8 mouse cellular contexts compared by ENCODE assay signal in genomic region chr10:4266931-4267310, GRCm38 (mm10). TPM values are rescaled to one million over a fixed set of nuclear protein-coding genes. Genes with fewer than 3 reads are reported as not detected.
A peak's percentile ranks its signal among the peaks of the same experiment; 100 is the strongest.
DNase-seq lines count a peak whose midpoint lies in the region; ATAC-seq lines count a peak whose summit lies in the region.

No protein-coding gene starts in this region.

- no peak overlapping the region for H3K27ac ChIP-seq in embryonic facial prominence, embryonic 13.5 days
- H3K27ac ChIP-seq in hindbrain, embryonic 10.5 days: peak overlapping the region; percentile 94
- no peak overlapping the region for H3K27ac ChIP-seq in limb, embryonic 12.5 days
- H3K27ac ChIP-seq in neural tube, embryonic 12.5 days: peak overlapping the region; percentile 59

- peak overlapping the region; percentile 97 for H3K4me2 ChIP-seq in embryonic facial prominence, embryonic 13.5 days
- peak overlapping the region; percentile 95 for H3K4me2 ChIP-seq in limb, embryonic 12.5 days
- H3K4me2 ChIP-seq in neural tube, embryonic 12.5 days (replicated peaks): peak overlapping the region; percentile 83

- no peaks in the 10 kb centered on the region for H3K9me3 ChIP-seq in embryonic facial prominence, embryonic 13.5 days
- no peaks in the 10 kb centered on the region for H3K9me3 ChIP-seq in hindbrain, embryonic 10.5 days
- no peaks in the 10 kb centered on the region for H3K9me3 ChIP-seq in limb, embryonic 12.5 days
- H3K9me3 ChIP-seq in neural tube, embryonic 12.5 days: no peaks in the 10 kb centered on the region

- ATAC-seq in embryonic facial prominence, embryonic 13.5 days (ENCODE audit: insufficient number of reproducible peaks, insufficient read depth, low FRiP score, low TSS enrichment, low read depth): no peak
- ATAC-seq in limb, embryonic 12.5 days (ENCODE audit: insufficient number of reproducible peaks, insufficient read depth, low FRiP score, low TSS enrichment, low read depth): peak; percentile 57; the same call in 1 of the 2 replicates
- ATAC-seq in neural tube, embryonic 12.5 days (ENCODE audit: low FRiP score, low read depth): peak; percentile 54

- H3K36me3 ChIP-seq in embryonic facial prominence, embryonic 13.5 days: no peaks in the 10 kb centered on the region
- no peaks in the 10 kb centered on the region for H3K36me3 ChIP-seq in hindbrain, embryonic 10.5 days
- no peaks in the 10 kb centered on the region for H3K36me3 ChIP-seq in limb, embryonic 12.5 days
- H3K36me3 ChIP-seq in neural tube, embryonic 12.5 days: no peaks in the 10 kb centered on the region

- peak overlapping the region; percentile 65 for H3K4me3 ChIP-seq in embryonic facial prominence, embryonic 13.5 days
- H3K4me3 ChIP-seq in hindbrain, embryonic 10.5 days: peak overlapping the region; percentile 85
- H3K4me3 ChIP-seq in limb, embryonic 12.5 days (replicated peaks): peak overlapping the region; percentile 70
- H3K4me3 ChIP-seq in neural tube, embryonic 12.5 days: peak overlapping the region; percentile 83

- H3K27me3 ChIP-seq in embryonic facial prominence, embryonic 13.5 days: peaks cover 9% of the 10 kb centered on the region; the same call in 1 of the 2 replicates
- 0 out of 2 replicates have a peak, but pooled peaks cover 8% of the 10 kb centered on the region for H3K27me3 ChIP-seq in hindbrain, embryonic 10.5 days (ENCODE audit: insufficient read depth, poor library complexity, severe bottlenecking)
- peaks cover 16% of the 10 kb centered on the region for H3K27me3 ChIP-seq in limb, embryonic 12.5 days
- no peaks in the 10 kb centered on the region for H3K27me3 ChIP-seq in neural tube, embryonic 12.5 days (replicated peaks)

- peaks cover 13% of the 10 kb centered on the region for H3K4me1 ChIP-seq in embryonic facial prominence, embryonic 13.5 days
- H3K4me1 ChIP-seq in hindbrain, embryonic 10.5 days (replicated peaks): peaks cover 20% of the 10 kb centered on the region
- peaks cover 12% of the 10 kb centered on the region; the same call in 1 of the 2 replicates for H3K4me1 ChIP-seq in limb, embryonic 12.5 days (replicated peaks)
- H3K4me1 ChIP-seq in neural tube, embryonic 12.5 days: 0 out of 2 replicates have a peak, but pooled peaks cover 13% of the 10 kb centered on the region

- H3K9ac ChIP-seq in embryonic facial prominence, embryonic 13.5 days: peak overlapping the region; percentile 78
- H3K9ac ChIP-seq in limb, embryonic 12.5 days (replicated peaks): peak overlapping the region; percentile 74
- H3K9ac ChIP-seq in neural tube, embryonic 12.5 days: peak overlapping the region; percentile 86

- 2% methylated on average over 11 of the region's 11 CpGs for WGBS in embryonic facial prominence, embryonic 13.5 days
- 3% methylated on average over 11 of the region's 11 CpGs for whole genome bisulfite sequencing in hindbrain, embryonic 10.5 days
- under 1% methylated on average over 11 of the region's 11 CpGs for WGBS in limb, embryonic 12.5 days
- WGBS in neural tube, embryonic 12.5 days: 0% methylated on average over 11 of the region's 11 CpGs

- peak; percentile 34 for DNase-seq in gastrocnemius, postnatal 10 days
- DNase-seq in gastrocnemius, adult 8-10 months (ENCODE audit: low spot score in 2 of 2): no peak
- DNase-seq in NIH3T3 (ENCODE audit: low read depth): peak; percentile 53
- peak; percentile 53 for DNase-seq in hindbrain, embryonic 10.5 days (ENCODE audit: low spot score)
- DNase-seq in yolk sac, embryonic 10.5 days (ENCODE audit: low spot score): peak; percentile 38

RNA-seq across cellular contexts. Expression of gene Akap12, which starts 0.7 kb away (rescaled TPM):
- total RNA-seq in gastrocnemius, postnatal 10 days (2021): 10 to 100 TPM; 36.3 to 47.8 TPM
- total RNA-seq in gastrocnemius, adult 8-10 months (2022): 1 to 10 TPM; 5.5 to 8.5 (median 6.7) TPM
- polyA plus RNA-seq in embryonic facial prominence, embryonic 13.5 days (2015; fragmentation: Nextera tagmentation; extraction: Ambion mirVana): 21.9 and 26.4 TPM in 2 replicates
- polyA plus RNA-seq in hindbrain, embryonic 10.5 days (2016; fragmentation: Nextera tagmentation; extraction: Ambion mirVana): 36.4 and 45.8 TPM in 2 replicates
- polyA plus RNA-seq in limb, embryonic 12.5 days (2016; fragmentation: Nextera tagmentation; extraction: Ambion mirVana): 15.7 and 18.1 TPM in 2 replicates
- polyA plus RNA-seq in neural tube, embryonic 12.5 days (2016; fragmentation: Nextera tagmentation; extraction: Ambion mirVana): 81.2 and 94.2 TPM in 2 replicates

Comparison
In these comparisons a context has a peak if more than half of its experiments do, and no peak if none do; other contexts are left out.
1. DNase-seq: peak in gastrocnemius, postnatal 10 days (single experiment), NIH3T3 (single experiment), hindbrain, embryonic 10.5 days (single experiment) and yolk sac, embryonic 10.5 days (single experiment); none in gastrocnemius, adult 8-10 months (0 of 2).
2. H3K27ac ChIP-seq: peak in hindbrain, embryonic 10.5 days (single experiment) and neural tube, embryonic 12.5 days (single experiment); none in embryonic facial prominence, embryonic 13.5 days (single experiment) and limb, embryonic 12.5 days (single experiment).
3. Peak in every context shown above with its lines, with median percentiles within 50 percentile points of each other: H3K4me2 ChIP-seq, H3K4me3 ChIP-seq and H3K9ac ChIP-seq.